Mouse (Mus musculus): ENCODE measurements around the gene Spen. TPM values are rescaled to one million over a fixed set of nuclear protein-coding genes. Genes with fewer than 3 reads are reported as not detected.

The Spen gene
- total RNA-seq, 2 experiments from 2014 or later: 56.0 to 68.1 TPM

- DNase-seq (ENCODE audit: low spot score in 2 of 2): peak; percentile 72 to 82
- Histone ChIP-seq H3K4me3 (peak overlapping the region; percentile 66), H3K27ac (peak overlapping the region; percentile 92)
- peak; percentile 18 for TF ChIP-seq CTCF (conservative IDR thresholded peaks at IDR 0.05)
Measured at GRCm38 (mm10) chr4:141425484-141426479, 112.6 kb downstream of the Spen start.

GRCm38 (mm10) chr4:141423691-141424431 lies 114.5 kb downstream of the Spen start:
- DNase-seq (ENCODE audit: low spot score in 2 of 2): no peak
- no peak for TF ChIP-seq CTCF (conservative IDR thresholded peaks at IDR 0.05)
- no peak overlapping the region for H3K27ac ChIP-seq
- H3K4me3 ChIP-seq: no peak overlapping the region

GRCm38 (mm10) chr4:141423288-141423687 lies 115.1 kb downstream of the Spen start:
- Histone ChIP-seq H3K4me3 (no peak overlapping the region), H3K27ac (no peak overlapping the region)
- no peak for TF ChIP-seq CTCF (conservative IDR thresholded peaks at IDR 0.05)
- no peak for DNase-seq (ENCODE audit: low spot score in 2 of 2)

GRCm38 (mm10) chr4:141422841-141423240 lies 115.6 kb downstream of the Spen start:
- Histone ChIP-seq H3K27ac (no peak overlapping the region), H3K4me3 (no peak overlapping the region)
- TF ChIP-seq CTCF (conservative IDR thresholded peaks at IDR 0.05): no peak
- no peak for DNase-seq (ENCODE audit: low spot score in 2 of 2)

- no peak overlapping the region for H3K4me3 ChIP-seq
- no peak for TF ChIP-seq CTCF (conservative IDR thresholded peaks at IDR 0.05)
- no peak overlapping the region for H3K27ac ChIP-seq
- no peak for DNase-seq (ENCODE audit: low spot score in 2 of 2)
Measured at GRCm38 (mm10) chr4:141421423-141421822, 117.0 kb downstream of the Spen start.

- H3K27ac ChIP-seq: no peak overlapping the region
- DNase-seq (ENCODE audit: low spot score in 2 of 2): no peak
- TF ChIP-seq CTCF (conservative IDR thresholded peaks at IDR 0.05): no peak
- no peak overlapping the region for H3K4me3 ChIP-seq
Measured at GRCm38 (mm10) chr4:141420886-141421285, 117.5 kb downstream of the Spen start.

- no peak within 1 kb of the TSS for H3K4me3 ChIP-seq
- no peak within 1 kb of the TSS for H3K27ac ChIP-seq
- TF ChIP-seq CTCF (conservative IDR thresholded peaks at IDR 0.05): no peak
- no peak for DNase-seq (ENCODE audit: low spot score in 2 of 2)
Measured at GRCm38 (mm10) chr4:141420192-141420829, 118.1 kb downstream of the Spen start, which contains the start of gene Hspb7. Gene Hspb7 (plus strand): TSS chr4:141420779.

GRCm38 (mm10) chr4:141419398-141420191 lies 118.8 kb downstream of the Spen start:
- TF ChIP-seq CTCF (conservative IDR thresholded peaks at IDR 0.05): no peak
- no peak overlapping the region for H3K4me3 ChIP-seq
- DNase-seq (ENCODE audit: low spot score in 2 of 2): no peak
- H3K27ac ChIP-seq: no peak overlapping the region

Other genes starting within 250 kb of the Spen start
- gene Epha2, start 237.4 kb downstream of the Spen start, total RNA-seq (2021): 1 to 10 TPM in 1 of 2 experiments, under 1 TPM in 1; 0.86 to 1.3 TPM
- gene Fam131c, start 170.4 kb downstream of the Spen start, total RNA-seq (2021): 1 to 10 TPM; 2.5 to 2.6 TPM
- gene Clcnka, start 139.9 kb downstream of the Spen start, total RNA-seq (2021): not detected
- gene Clcnkb, start 122.6 kb downstream of the Spen start, total RNA-seq (2021): not detected
- gene Hspb7, start 117.8 kb downstream of the Spen start, total RNA-seq (2021): under 1 TPM in 1 of 2 experiments, not detected in 1; 0.12 TPM
- 1 to 10 TPM; 4.1 to 5.3 TPM for gene Srarp, start 102.5 kb downstream of the Spen start, total RNA-seq (2021)
- gene Zbtb17, start 93.9 kb downstream of the Spen start, total RNA-seq (2021): 10 to 100 TPM; 33.8 to 34.6 TPM
- gene Fblim1, start 67.5 kb upstream of the Spen start, total RNA-seq (2021): under 1 TPM; 0.47 to 0.90 TPM
- gene Tmem82, start 80.0 kb upstream of the Spen start, total RNA-seq (2021): under 1 TPM; 0.37 to 0.56 TPM
- 1 to 10 TPM; 1.6 to 3.6 TPM for gene Slc25a34, start 85.2 kb upstream of the Spen start, total RNA-seq (2021)
- gene Plekhm2, start 126.3 kb upstream of the Spen start, total RNA-seq (2021): 10 to 100 TPM; 74.1 to 80.6 TPM
- not detected for gene Rsc1a1, start 147.0 kb upstream of the Spen start, total RNA-seq (2021)
- gene Ddi2, start 184.8 kb upstream of the Spen start, total RNA-seq (2021): 10 to 100 TPM; 42.8 to 50.1 TPM
- gene Agmat, start 208.1 kb upstream of the Spen start, total RNA-seq (2021): not detected

All from layer of hippocampus, adult 2 months (tissue).